Mouse (Mus musculus) liver, postnatal 0 days (tissue): ENCODE measurements around the gene Sorcs2. TPM values are rescaled to one million over a fixed set of nuclear protein-coding genes. Genes with fewer than 3 reads are reported as not detected.

Experiments used
- ATAC-seq: fragments of 200-750 bp; cut with Nextera tagmentation; 2 replicates; pipeline ENCODE4 v1.8.0; 2017; ENCODE audit warnings: mild to moderate bottlenecking, moderate library complexity
- DNase-seq: peaks from one replicate; pipeline ENCODE4 v3.0.0-alpha.2; 2016
- H3K27ac ChIP-seq: fragments of 300-500 bp; sonication (generic); 2 replicates; pipeline ENCODE4 v1.5.1; 2014; ENCODE audit warnings: antibody characterized with exemption, moderate library complexity, mild to moderate bottlenecking, low read depth
- H3K27me3 ChIP-seq: fragments of 300-500 bp; sonication (generic); 2 replicates; pipeline ENCODE4 v1.6.1; 2014; ENCODE audit warnings: low read length, control low read depth, mixed read lengths; ENCODE audit not compliant: insufficient read depth
- H3K36me3 ChIP-seq: fragments of 300-500 bp; sonication (generic); replicated peaks from 2 replicates; pipeline ENCODE4 v1.6.1; 2014; ENCODE audit warnings: mild to moderate bottlenecking, control low read depth, low read length, moderate library complexity, mixed read lengths; ENCODE audit not compliant: insufficient read depth
- H3K4me1 ChIP-seq: fragments of 300-500 bp; sonication (generic); 2 replicates; pipeline ENCODE4 v1.6.1; 2014; ENCODE audit warnings: antibody characterized with exemption, mild to moderate bottlenecking, control low read depth; ENCODE audit not compliant: insufficient read depth
- H3K4me2 ChIP-seq: fragments of 300-500 bp; sonication (generic); 2 replicates; pipeline ENCODE4 v1.6.1; 2014; ENCODE audit warnings: low read depth, mild to moderate bottlenecking, low read length, moderate library complexity, mixed read lengths
- H3K4me3 ChIP-seq: fragments of 300-500 bp; sonication (generic); 2 replicates; pipeline ENCODE4 v1.5.1; 2014; ENCODE audit warnings: low read depth, low read length
- H3K9ac ChIP-seq: fragments of 300-500 bp; sonication (generic); replicated peaks from 2 replicates; pipeline ENCODE4 v1.6.1; 2014; ENCODE audit warnings: mild to moderate bottlenecking, moderate library complexity
- H3K9me3 ChIP-seq: fragments of 300-500 bp; sonication (generic); 2 replicates; pipeline ENCODE4 v1.6.1; 2016; ENCODE audit warnings: mild to moderate bottlenecking, control low read depth, low read length, mixed read lengths
- CTCF ChIP-seq: sonication (generic); IDR thresholded peaks from 2 replicates; pipeline ENCODE4 v1.5.1; 2016; ENCODE audit warnings: antibody characterized with exemption, low read depth
- EP300 ChIP-seq: IDR thresholded peaks from 2 replicates; pipeline ENCODE4 v1.6.1; 2016; ENCODE audit warnings: antibody characterized with exemption, low read depth, mild to moderate bottlenecking
- WGBS: fragments of 180-500 bp; shearing (Covaris S2); extraction: QIAGEN DNeasy Blood & Tissue Kit; methylation state at CpG from one replicate; pipeline ENCODE4 v1.1.7; 2014; ENCODE audit not compliant: insufficient replicate concordance; 5-methylcytosine and 5-hydroxymethylcytosine counted together
- polyA plus RNA-seq: library from polyadenylated mRNA; unstranded; fragments of >200 nt; fragmentation: Nextera tagmentation; extraction: Ambion mirVana; gene quantifications from 2 replicates; pipeline ENCODE4 v1.2.1, GENCODE M21; 2015

Gene Sorcs2
- polyA plus RNA-seq, 1 experiment from 2014 or later = 0.33 TPM

DNA sequence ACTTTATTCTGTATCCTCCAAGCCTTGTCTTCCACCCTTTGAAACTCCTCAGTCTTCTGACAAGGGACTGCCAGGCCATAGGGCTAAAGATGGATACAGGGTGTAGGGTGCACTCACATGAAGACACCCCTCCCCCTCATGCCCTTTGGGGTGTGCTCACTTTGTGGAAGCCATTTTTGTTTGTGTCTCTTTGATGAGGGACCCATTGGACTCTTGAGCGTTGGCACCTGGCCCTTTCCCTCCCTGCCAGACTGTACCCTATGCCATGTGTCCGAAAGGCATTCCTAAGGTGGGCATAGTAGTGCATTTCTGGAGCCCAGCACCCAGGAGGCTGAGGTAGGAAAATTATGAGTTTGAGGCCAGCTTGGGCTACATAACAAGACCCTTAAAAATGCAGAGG, 341.0 kb downstream of the Sorcs2 start:
- Histone ChIP-seq H3K4me1 (no peaks in the 10 kb centered on the region), H3K9me3 (no peaks in the 10 kb centered on the region), H3K9ac (no peak overlapping the region), H3K27ac (no peak overlapping the region), H3K27me3 (no peaks in the 10 kb centered on the region), H3K4me3 (no peak overlapping the region), H3K36me3 (no peaks in the 10 kb centered on the region), H3K4me2 (no peak overlapping the region)
- DNase-seq (no peak), ATAC-seq (no peak)
- TF ChIP-seq EP300 (no peak), CTCF (no peak)
- WGBS = 89% methylated on average over 2 of the region's 2 CpGs

DNA sequence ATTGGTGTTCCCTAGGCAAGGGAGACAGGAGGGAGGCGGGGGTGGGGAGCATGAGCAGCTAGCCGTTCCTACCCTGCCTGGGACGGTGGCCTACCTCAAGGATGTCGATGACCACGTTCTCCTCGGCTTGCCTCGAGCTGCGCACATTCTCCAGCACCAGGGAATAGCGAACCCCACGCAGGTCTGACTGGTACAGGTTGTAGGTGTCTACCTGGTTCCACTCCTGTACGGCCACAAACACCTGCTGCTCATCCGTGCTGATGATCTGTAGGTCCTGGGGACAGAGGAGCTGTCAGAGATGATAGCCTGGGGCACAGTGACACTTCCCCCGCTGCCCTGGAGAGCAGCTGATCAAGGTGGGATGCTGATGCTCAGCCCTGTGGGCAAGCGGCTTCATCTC, 342.1 kb downstream of the Sorcs2 start:
- H3K4me2 ChIP-seq = no peak overlapping the region
- no peak for ATAC-seq
- no peaks in the 10 kb centered on the region for H3K9me3 ChIP-seq
- H3K27ac ChIP-seq = no peak overlapping the region
- no peaks in the 10 kb centered on the region for H3K27me3 ChIP-seq
- H3K4me1 ChIP-seq = no peaks in the 10 kb centered on the region
- no peak overlapping the region for H3K9ac ChIP-seq
- no peaks in the 10 kb centered on the region for H3K36me3 ChIP-seq
- DNase-seq = no peak
- TF ChIP-seq EP300 = no peak
- TF ChIP-seq CTCF = no peak
- H3K4me3 ChIP-seq = no peak overlapping the region
- WGBS = 76% methylated on average over 14 of the region's 14 CpGs

DNA sequence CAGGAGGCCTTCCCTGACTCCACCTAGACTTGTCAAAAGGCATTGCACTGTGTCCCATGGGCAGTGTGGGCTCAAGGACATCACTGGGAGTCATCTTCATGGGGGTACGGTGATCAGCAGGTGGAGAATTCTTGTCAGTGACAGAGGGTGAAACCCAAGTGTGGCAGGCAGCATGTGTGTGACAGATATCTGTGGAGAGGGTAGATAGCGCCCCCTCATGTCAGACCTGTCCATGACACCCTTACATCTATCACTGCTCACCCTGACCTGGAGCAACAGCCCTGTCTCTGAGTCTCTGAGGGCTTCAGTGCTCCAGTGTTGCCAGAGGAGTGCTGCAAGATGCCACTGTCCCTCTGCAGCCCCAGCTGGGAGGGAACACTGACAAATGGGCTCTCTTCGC, 343.4 kb downstream of the Sorcs2 start:
- H3K9me3 ChIP-seq = no peaks in the 10 kb centered on the region
- ATAC-seq (no peak), DNase-seq (no peak)
- no peak overlapping the region for H3K4me3 ChIP-seq
- H3K4me2 ChIP-seq = no peak overlapping the region
- H3K9ac ChIP-seq = no peak overlapping the region
- H3K4me1 ChIP-seq = no peaks in the 10 kb centered on the region
- TF ChIP-seq CTCF (peak; percentile 25; the same call in 1 of the 2 replicates), EP300 (no peak)
- WGBS = 67% methylated on average over 3 of the region's 3 CpGs
- no peak overlapping the region for H3K27ac ChIP-seq
- no peaks in the 10 kb centered on the region for H3K27me3 ChIP-seq
- H3K36me3 ChIP-seq = no peaks in the 10 kb centered on the region

DNA sequence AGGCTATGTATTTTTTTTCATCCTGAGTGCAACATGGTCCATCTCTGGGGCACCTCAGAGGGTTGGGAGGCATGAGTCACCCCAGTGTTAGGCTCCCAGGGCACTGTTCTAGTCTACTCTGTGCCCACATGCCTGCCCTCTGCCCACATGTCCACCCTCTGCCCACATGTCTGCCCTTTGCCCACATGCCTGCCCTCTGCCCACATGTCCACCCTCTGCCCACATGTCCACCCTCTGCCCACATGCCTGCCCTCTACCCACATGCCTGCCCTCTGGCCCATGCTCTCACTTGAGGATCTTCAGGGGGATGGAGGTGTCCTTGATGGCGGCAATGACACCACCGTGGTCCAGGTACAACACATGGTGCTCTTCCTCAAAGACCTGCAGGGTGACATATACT, 354.8 kb downstream of the Sorcs2 start:
- H3K9ac ChIP-seq = no peak overlapping the region
- no peak overlapping the region for H3K4me3 ChIP-seq
- DNase-seq = no peak
- 87% methylated on average over 2 of the region's 2 CpGs for WGBS
- H3K9me3 ChIP-seq = no peaks in the 10 kb centered on the region
- no peaks in the 10 kb centered on the region for H3K4me1 ChIP-seq
- H3K4me2 ChIP-seq = no peak overlapping the region
- no peak for ATAC-seq
- no peak for TF ChIP-seq CTCF
- H3K27me3 ChIP-seq = no peaks in the 10 kb centered on the region
- H3K36me3 ChIP-seq = no peaks in the 10 kb centered on the region
- H3K27ac ChIP-seq = no peak overlapping the region

DNA sequence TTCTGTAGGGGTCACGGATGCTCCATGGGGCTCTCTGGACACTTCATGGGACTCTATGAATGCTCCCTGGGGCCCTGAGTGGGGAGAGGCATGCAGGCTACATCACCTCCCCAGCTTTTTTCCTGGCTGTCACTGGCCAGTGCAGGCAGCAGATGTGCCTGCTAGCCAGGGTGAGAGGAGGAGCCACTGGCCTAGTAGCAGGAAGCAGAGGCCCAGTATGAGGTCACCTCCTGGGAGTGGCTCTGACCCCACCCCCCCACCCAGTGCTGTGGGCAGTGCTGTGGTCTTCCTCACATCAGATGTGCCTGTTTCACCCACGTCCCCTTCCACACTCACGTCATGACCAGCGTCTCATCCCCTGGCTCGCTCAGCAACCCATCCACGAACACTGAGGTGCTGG, 356.2 kb downstream of the Sorcs2 start:
- no peaks in the 10 kb centered on the region for H3K9me3 ChIP-seq
- no peak overlapping the region for H3K4me3 ChIP-seq
- ATAC-seq = no peak
- no peak overlapping the region for H3K4me2 ChIP-seq
- no peak overlapping the region for H3K9ac ChIP-seq
- no peak overlapping the region for H3K27ac ChIP-seq
- H3K36me3 ChIP-seq = no peaks in the 10 kb centered on the region
- H3K27me3 ChIP-seq = no peaks in the 10 kb centered on the region
- 61% methylated on average over 6 of the region's 6 CpGs for WGBS
- TF ChIP-seq CTCF (no peak), EP300 (no peak)
- no peaks in the 10 kb centered on the region for H3K4me1 ChIP-seq
- no peak for DNase-seq

DNA sequence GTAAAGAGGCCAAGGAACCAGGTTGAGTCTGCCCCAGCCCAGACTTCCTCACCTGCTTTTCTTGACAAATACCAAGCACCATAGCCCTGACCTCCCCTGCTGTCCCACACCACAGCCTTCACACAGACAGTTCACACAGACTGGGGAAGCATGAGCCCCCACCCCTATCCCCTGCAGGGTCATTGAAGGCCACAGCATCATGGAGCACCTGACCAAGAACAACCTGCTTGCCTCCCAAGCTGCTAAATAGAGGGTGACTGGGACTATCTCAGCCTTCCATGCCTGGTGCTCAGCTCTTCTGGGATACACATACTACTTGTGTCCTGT, 356.7 kb downstream of the Sorcs2 start:
- ATAC-seq = no peak

More for the DNA sequence above, 356.7 kb downstream of the Sorcs2 start:
- no peak for DNase-seq
- TF ChIP-seq CTCF = no peak
- no peak for TF ChIP-seq EP300
- H3K4me1 ChIP-seq = no peaks in the 10 kb centered on the region
- H3K27ac ChIP-seq = no peak overlapping the region
- no peak overlapping the region for H3K9ac ChIP-seq
- no peak overlapping the region for H3K4me2 ChIP-seq
- H3K36me3 ChIP-seq = no peaks in the 10 kb centered on the region
- H3K9me3 ChIP-seq = no peaks in the 10 kb centered on the region
- no peaks in the 10 kb centered on the region for H3K27me3 ChIP-seq
- no peak overlapping the region for H3K4me3 ChIP-seq
